ENCODE assay signal across 9 mouse cellular contexts in genomic region chr10:3863411-3864195, GRCm38 (mm10).
DNase-seq lines count a peak whose midpoint lies in the region; ATAC-seq lines count a peak whose summit lies in the region.
"Had no signal": no experiment of that assay in that cellular context is flagged by ENCODE, and none has a peak within 500 bp of the region (broad histone marks: within the 10 kb centered on the region; RNA-seq: fewer than 3 reads in every experiment).

No protein-coding gene starts in this region.

- no peak overlapping the region; the same call in 1 of the 2 replicates for H3K4me2 ChIP-seq in kidney, embryonic 14.5 days (replicated peaks; ENCODE audit: low read depth, low read length)
- peak overlapping the region; percentile 39 for H3K4me2 ChIP-seq in hindbrain, embryonic 15.5 days
- H3K4me2 ChIP-seq in neural tube, embryonic 13.5 days: peak overlapping the region; percentile 52

- no peaks in the 10 kb centered on the region for H3K9me3 ChIP-seq in kidney, embryonic 14.5 days (ENCODE audit: control insufficient read depth, low read length)
- H3K9me3 ChIP-seq in hindbrain, embryonic 15.5 days: no peaks in the 10 kb centered on the region
- no peaks in the 10 kb centered on the region for H3K9me3 ChIP-seq in neural tube, embryonic 13.5 days

- intact Hi-C loops in heart, postnatal 25 days (cut with DNase I): no loop called here

- ATAC-seq in kidney, embryonic 14.5 days (ENCODE audit: low FRiP score, low TSS enrichment): no peak
- peak; percentile 65 for ATAC-seq in hindbrain, embryonic 15.5 days (ENCODE audit: low FRiP score, low read depth)
- peak; percentile 64; the same call in 1 of the 2 replicates for ATAC-seq in neural tube, embryonic 13.5 days (ENCODE audit: low read depth)
- no peak for ATAC-seq in megakaryocyte-erythroid progenitor cell, adult 5-6 weeks (replicated peaks; ENCODE audit: low FRiP score, low TSS enrichment, poor library complexity, severe bottlenecking)

- WGBS in kidney, embryonic 14.5 days: 28% methylated on average over 12 of the region's 12 CpGs
- WGBS in hindbrain, embryonic 15.5 days: 3% methylated on average over 12 of the region's 12 CpGs
- 6% methylated on average over 12 of the region's 12 CpGs for WGBS in neural tube, embryonic 13.5 days

- no peak overlapping the region for H3K9ac ChIP-seq in kidney, embryonic 14.5 days (ENCODE audit: low read depth, low read length)
- no peak overlapping the region for H3K9ac ChIP-seq in hindbrain, embryonic 15.5 days
- peak overlapping the region; percentile 41 for H3K9ac ChIP-seq in neural tube, embryonic 13.5 days

- no peaks in the 10 kb centered on the region for H3K36me3 ChIP-seq in kidney, embryonic 14.5 days (ENCODE audit: control insufficient read depth, insufficient read depth, low read length)
- H3K36me3 ChIP-seq in hindbrain, embryonic 15.5 days: no peaks in the 10 kb centered on the region
- no peaks in the 10 kb centered on the region for H3K36me3 ChIP-seq in neural tube, embryonic 13.5 days

- no peak for DNase-seq in kidney, adult 18-20 months
- peak; percentile 68 for DNase-seq in embryo, embryonic 11 days
- no peak for DNase-seq in thymus, postnatal 14 days
- DNase-seq in heart, postnatal 25 days (ENCODE audit: low spot score): no peak
- DNase-seq: kidney, postnatal 25 days had no signal

- H3K27ac ChIP-seq in kidney, embryonic 14.5 days (ENCODE audit: low read depth, low read length): peak overlapping the region; percentile 25; the same call in 1 of the 2 replicates
- H3K27ac ChIP-seq in hindbrain, embryonic 15.5 days (replicated peaks): peak overlapping the region; percentile 11; the same call in 1 of the 2 replicates
- peak overlapping the region; percentile 54; the same call in 1 of the 2 replicates for H3K27ac ChIP-seq in neural tube, embryonic 13.5 days (replicated peaks)

- H3K4me3 ChIP-seq in kidney, embryonic 14.5 days (ENCODE audit: low read length): no peak overlapping the region
- peak overlapping the region; percentile 5 for H3K4me3 ChIP-seq in hindbrain, embryonic 15.5 days
- H3K4me3 ChIP-seq in neural tube, embryonic 13.5 days: peak overlapping the region; percentile 23

- H3K27me3 ChIP-seq in kidney, embryonic 14.5 days (ENCODE audit: control insufficient read depth, insufficient read depth, low read length): no peaks in the 10 kb centered on the region
- no peaks in the 10 kb centered on the region for H3K27me3 ChIP-seq in hindbrain, embryonic 15.5 days
- no peaks in the 10 kb centered on the region for H3K27me3 ChIP-seq in neural tube, embryonic 13.5 days

- H3K4me1 ChIP-seq in kidney, embryonic 14.5 days (ENCODE audit: control insufficient read depth, insufficient read depth, low read length): peaks cover 11% of the 10 kb centered on the region; the same call in 1 of the 2 replicates
- peaks cover 18% of the 10 kb centered on the region for H3K4me1 ChIP-seq in hindbrain, embryonic 15.5 days (replicated peaks)
- H3K4me1 ChIP-seq in neural tube, embryonic 13.5 days (replicated peaks): peaks cover 33% of the 10 kb centered on the region

Comparison
In these comparisons a context has a peak if more than half of its experiments do, and no peak if none do; other contexts are left out.
1. ATAC-seq: peak in hindbrain, embryonic 15.5 days (single experiment) and neural tube, embryonic 13.5 days (single experiment); none in kidney, embryonic 14.5 days (single experiment) and megakaryocyte-erythroid progenitor cell, adult 5-6 weeks (single experiment).
2. Peak in every context shown above with its lines, with median percentiles within 50 percentile points of each other: H3K27ac ChIP-seq.